Mouse (Mus musculus) ES-Bruce4 (cell line): ENCODE measurements around the gene Zdhhc21.

ENCODE experiments used
- CTCF ChIP-seq: IDR thresholded peaks from one replicate; pipeline ENCODE4 v1.8.1; 2011; ENCODE audit warnings: low read depth, low read length
- EP300 ChIP-seq: IDR thresholded peaks from 2 replicates; pipeline ENCODE4 v1.6.1; 2011; ENCODE audit warnings: low read depth, low read length; ENCODE audit not compliant: insufficient read depth
- POLR2A ChIP-seq: IDR thresholded peaks from one replicate; pipeline ENCODE4 v1.8.1; 2011; ENCODE audit warnings: low read length; ENCODE audit not compliant: insufficient read depth

- TF ChIP-seq CTCF (no peak), POLR2A (no peak), EP300 (no peak)
Observed at GRCm38 (mm10) chr4:82848552-82849234, 11.1 kb downstream of the Zdhhc21 start.
